Comparison of ENCODE assay signal across 13 mouse cellular contexts in genomic region chr14:55905518-55905917, GRCm38 (mm10). TPM values are rescaled to one million over a fixed set of nuclear protein-coding genes. Genes with fewer than 3 reads are reported as not detected.
DNase-seq lines count a peak whose midpoint lies in the region; ATAC-seq and TF ChIP-seq lines count a peak whose summit lies in the region.
"Had no signal": no experiment of that assay in that cellular context is flagged by ENCODE, and none has a peak within 500 bp of the region (broad histone marks: within the 10 kb centered on the region; RNA-seq: fewer than 3 reads in every experiment).

No protein-coding gene starts in this region.

- H3K36me3 ChIP-seq in kidney, adult 2 months (ENCODE audit: control insufficient read depth, insufficient read depth, low read length), result no peaks in the 10 kb centered on the region
- no peaks in the 10 kb centered on the region for H3K36me3 ChIP-seq in intestine, postnatal 0 days (ENCODE audit: control insufficient read depth, insufficient read depth)
- H3K36me3 ChIP-seq: heart, embryonic 15.5 days; limb, embryonic 15.5 days had no signal

- H3K4me2 ChIP-seq in intestine, postnatal 0 days (replicated peaks; ENCODE audit: low read depth), result no peak overlapping the region
- H3K4me2 ChIP-seq: heart, embryonic 15.5 days; limb, embryonic 15.5 days had no signal

- TF ChIP-seq CTCF in kidney, adult 2 months (conservative IDR thresholded peaks at IDR 0.05; ENCODE audit: insufficient read depth, insufficient read length, low read depth, low read length), result 0 out of 2 replicates have a peak, but pooled peaks have one; percentile 17
- peak; percentile 61 for TF ChIP-seq CTCF in intestine, postnatal 0 days (IDR thresholded peaks at IDR 0.05; ENCODE audit: low read depth)

- no peak for ATAC-seq in intestine, postnatal 0 days

- H3K4me1 ChIP-seq in kidney, adult 2 months (ENCODE audit: control insufficient read depth, insufficient read depth, low read length), result peaks cover 4% of the 10 kb centered on the region
- peaks cover 2% of the 10 kb centered on the region for H3K4me1 ChIP-seq in intestine, postnatal 0 days (replicated peaks; ENCODE audit: control insufficient read depth, insufficient read depth, low read length)

- DNase-seq in kidney, adult 2 months, result no peak
- DNase-seq in kidney, postnatal 4 days, result no peak
- peak; percentile 22 for DNase-seq in CD4-positive helper T cell, adult 2 months (ENCODE audit: low read depth, low spot score)
- DNase-seq in ES-CJ7 (ENCODE audit: low read depth, low spot score) (peak; percentile 49), adipocyte (ENCODE audit: low spot score) (no peak)
- DNase-seq in right cerebral cortex, postnatal 25 days, result no peak
- no peak for DNase-seq in spleen, postnatal 10 days (ENCODE audit: low spot score in 2 of 2)
- DNase-seq: adrenal gland, postnatal 36 days; kidney, adult 18-20 months; right cerebral cortex, adult 18-20 months had no signal

- no peak overlapping the region for H3K27ac ChIP-seq in kidney, adult 2 months (ENCODE audit: insufficient read depth, low read depth, low read length)
- no peak overlapping the region for H3K27ac ChIP-seq in intestine, postnatal 0 days (ENCODE audit: low read depth, low read length)
- H3K27ac ChIP-seq: heart, embryonic 15.5 days; limb, embryonic 15.5 days had no signal

- no peaks in the 10 kb centered on the region for H3K27me3 ChIP-seq in kidney, adult 2 months (replicated peaks; ENCODE audit: control insufficient read depth, insufficient read depth, low read length)
- no peaks in the 10 kb centered on the region for H3K27me3 ChIP-seq in intestine, postnatal 0 days (replicated peaks; ENCODE audit: control insufficient read depth, insufficient read depth, low read length)
- H3K27me3 ChIP-seq: heart, embryonic 15.5 days; limb, embryonic 15.5 days had no signal

- 10% methylated on average over 1 of the region's 1 CpGs for WGBS in kidney, adult 2 months
- WGBS in intestine, postnatal 0 days, result 11% methylated on average over 1 of the region's 1 CpGs

- H3K9ac ChIP-seq in intestine, postnatal 0 days (ENCODE audit: low read depth, low read length), result no peak overlapping the region
- H3K9ac ChIP-seq: heart, embryonic 15.5 days; limb, embryonic 15.5 days had no signal

- no peaks in the 10 kb centered on the region for H3K9me3 ChIP-seq in intestine, postnatal 0 days (ENCODE audit: control insufficient read depth)
- H3K9me3 ChIP-seq: heart, embryonic 15.5 days; limb, embryonic 15.5 days had no signal

- H3K4me3 ChIP-seq in kidney, adult 2 months (ENCODE audit: insufficient read depth, low read depth, low read length), result no peak overlapping the region
- no peak overlapping the region for H3K4me3 ChIP-seq in intestine, postnatal 0 days (ENCODE audit: low read depth, low read length)
- H3K4me3 ChIP-seq: heart, embryonic 15.5 days; limb, embryonic 15.5 days had no signal

- TF ChIP-seq POLR2A in kidney, adult 2 months (IDR thresholded peaks at IDR 0.05; ENCODE audit: low read depth, low read length), result no peak

RNA-seq across cellular contexts. Expression of gene Sdr39u1, which starts 5.4 kb away (rescaled TPM):
- polyA plus RNA-seq in kidney, adult 2 months (2012; rRNA removed), result 132 and 133 TPM in 2 replicates
- polyA plus RNA-seq in intestine, postnatal 0 days (2015; fragmentation: Nextera tagmentation; extraction: Ambion mirVana), result 70.9 and 71.5 TPM in 2 replicates

RNA-seq across cellular contexts. Expression of gene Khnyn, which starts 20.8 kb away (rescaled TPM):
- 11.1 and 11.9 TPM in 2 replicates for polyA plus RNA-seq in kidney, adult 2 months (2012; rRNA removed)
- 5.1 and 6.3 TPM in 2 replicates for polyA plus RNA-seq in intestine, postnatal 0 days (2015; fragmentation: Nextera tagmentation; extraction: Ambion mirVana)

RNA-seq across cellular contexts. Expression of gene Cbln3, which starts 21.3 kb away (rescaled TPM):
- polyA plus RNA-seq in kidney, adult 2 months (2012; rRNA removed), result 0.08 and 0.13 TPM in 2 replicates
- 0.16 and 0.26 TPM in 2 replicates for polyA plus RNA-seq in intestine, postnatal 0 days (2015; fragmentation: Nextera tagmentation; extraction: Ambion mirVana)

RNA-seq across cellular contexts. Expression of gene Cma1, which starts 39.0 kb away (rescaled TPM):
- 0.42 and 0.99 TPM in 2 replicates for polyA plus RNA-seq in kidney, adult 2 months (2012; rRNA removed)
- 5.8 and 6.4 TPM in 2 replicates for polyA plus RNA-seq in intestine, postnatal 0 days (2015; fragmentation: Nextera tagmentation; extraction: Ambion mirVana)

RNA-seq across cellular contexts. Expression of gene Cma2, which starts 45.3 kb away (rescaled TPM):
- not detected in 2 replicates for polyA plus RNA-seq in kidney, adult 2 months (2012; rRNA removed)
- polyA plus RNA-seq in intestine, postnatal 0 days (2015; fragmentation: Nextera tagmentation; extraction: Ambion mirVana), result not detected in 2 replicates
- polyA plus RNA-seq: heart, embryonic 15.5 days had no signal

Comparison
In these comparisons a context has a peak if more than half of its experiments do, and no peak if none do; other contexts are left out.
1. DNase-seq: peak in CD4-positive helper T cell, adult 2 months (single experiment) and ES-CJ7 (single experiment); none in kidney, adult 2 months (single experiment), kidney, postnatal 4 days (0 of 2), right cerebral cortex, postnatal 25 days (single experiment), adipocyte (single experiment) and spleen, postnatal 10 days (0 of 2).